Mouse (Mus musculus) testis, adult 2 months (tissue): ENCODE results near the gene Irgc1.

Experiments
- CTCF ChIP-seq: fragments of 200-500 bp; IDR thresholded peaks from 2 replicates; pipeline ENCODE4 v1.5.1; 2012; ENCODE audit warnings: low read depth, mild to moderate bottlenecking, inconsistent platforms, low read length, moderate library complexity; ENCODE audit not compliant: control insufficient read depth, insufficient read depth, insufficient replicate concordance
- POLR2A ChIP-seq: fragments of 200-500 bp; IDR thresholded peaks from 2 replicates; pipeline ENCODE4 v1.6.1; 2012; ENCODE audit warnings: low read depth, mild to moderate bottlenecking, inconsistent platforms, low read length, moderate library complexity; ENCODE audit not compliant: control insufficient read depth

DNA sequence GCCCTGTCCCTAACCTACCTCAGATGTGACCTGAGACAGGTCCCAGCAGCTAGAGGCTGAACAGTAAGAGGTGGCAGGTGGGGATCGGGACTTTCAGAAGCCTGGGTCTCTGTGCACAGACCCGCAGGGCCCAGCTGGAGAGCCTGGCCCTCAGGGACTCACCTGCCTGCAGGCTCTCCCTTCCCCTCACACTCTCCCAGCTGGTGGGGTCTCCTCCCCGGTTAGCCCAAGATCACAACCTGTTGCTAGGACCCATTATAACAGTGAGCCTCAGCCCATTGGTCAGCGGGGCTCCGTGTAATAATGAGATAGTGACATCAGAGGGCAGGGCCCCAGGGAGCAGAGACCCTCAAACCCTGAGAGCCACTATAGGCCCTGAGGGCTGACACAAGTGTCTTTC is 16.8 kb downstream of the Irgc1 start:
- TF ChIP-seq POLR2A (peak; percentile 94), CTCF (no peak)
